In the genomic region with DNA sequence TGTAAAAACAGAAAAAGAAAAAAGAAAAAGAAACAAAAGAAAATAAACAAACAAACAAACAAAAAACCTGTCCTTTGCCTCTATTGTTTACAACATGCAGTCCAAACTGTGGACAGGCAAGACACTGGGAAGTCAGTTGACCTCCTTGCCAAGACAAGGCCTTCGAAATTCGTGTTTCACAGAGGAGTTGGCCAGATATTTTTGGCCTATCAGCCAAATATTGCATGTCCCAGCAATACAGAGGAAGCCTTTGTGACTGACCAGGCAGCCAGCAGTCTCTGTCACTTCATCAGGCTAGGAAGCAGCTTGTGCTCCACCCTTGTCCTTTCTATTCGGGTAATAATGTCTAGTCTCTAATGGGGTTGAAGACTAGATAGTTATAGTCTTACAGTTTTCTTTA, we compare ENCODE assay signal across 20 mouse cellular contexts.
DNase-seq lines count a peak whose midpoint lies in the region.
"Had no signal": no experiment of that assay in that cellular context is flagged by ENCODE, and none has a peak within 500 bp of the region (broad histone marks: within the 10 kb centered on the region; RNA-seq: fewer than 3 reads in every experiment).

No protein-coding gene starts in this region.

- H3K27ac ChIP-seq in heart, embryonic 10.5 days, result no peak overlapping the region
- H3K27ac ChIP-seq: embryonic facial prominence, embryonic 10.5 days; forebrain, embryonic 13.5 days; heart, embryonic 15.5 days; hindbrain, embryonic 12.5 days; hindbrain, postnatal 0 days had no signal

- no peaks in the 10 kb centered on the region for H3K36me3 ChIP-seq in heart, embryonic 10.5 days
- H3K36me3 ChIP-seq: embryonic facial prominence, embryonic 10.5 days; G1E; heart, embryonic 15.5 days; hindbrain, embryonic 12.5 days had no signal

- peak; percentile 1 for DNase-seq in adrenal gland, postnatal 10 days
- no peak for DNase-seq in adrenal gland, postnatal 36 days
- DNase-seq in heart, postnatal 10 days, result peak; percentile 5 to 8
- DNase-seq in heart, embryonic 10.5 days (ENCODE audit: low spot score), result no peak
- DNase-seq in Muller cell, postnatal 12 days (ENCODE audit: inconsistent ontology term), result peak; percentile 9
- peak; percentile 3 for DNase-seq in lung, postnatal 25 days (ENCODE audit: low spot score)
- DNase-seq in left cerebral cortex, postnatal 36 days (ENCODE audit: low spot score in 2 of 2), result no peak
- no peak for DNase-seq in frontal cortex, postnatal 10 days (ENCODE audit: low spot score in 2 of 2)
- DNase-seq: adrenal gland, postnatal 25 days; B cell, adult 2 months; cerebellum, adult 8-10 months; forebrain, postnatal 0 days; heart, adult 18-20 months; heart, postnatal 36 days had no signal

- H3K4me3 ChIP-seq in heart, embryonic 10.5 days, result no peak overlapping the region
- H3K4me3 ChIP-seq: embryonic facial prominence, embryonic 10.5 days; forebrain, embryonic 13.5 days; heart, embryonic 15.5 days; hindbrain, embryonic 12.5 days had no signal

- H3K4me1 ChIP-seq in heart, embryonic 10.5 days, result no peaks in the 10 kb centered on the region
- H3K4me1 ChIP-seq: embryonic facial prominence, embryonic 10.5 days; forebrain, embryonic 13.5 days; heart, embryonic 15.5 days; hindbrain, embryonic 12.5 days had no signal

- no peaks in the 10 kb centered on the region for H3K9me3 ChIP-seq in heart, embryonic 10.5 days
- H3K9me3 ChIP-seq: embryonic facial prominence, embryonic 10.5 days; forebrain, embryonic 13.5 days; G1E; heart, embryonic 15.5 days; hindbrain, embryonic 12.5 days had no signal

- WGBS in heart, embryonic 10.5 days, result 73% methylated on average over 3 of the region's 3 CpGs

- H3K27me3 ChIP-seq in heart, embryonic 10.5 days (ENCODE audit: insufficient read depth, poor library complexity, severe bottlenecking), result no peaks in the 10 kb centered on the region
- H3K27me3 ChIP-seq: forebrain, embryonic 13.5 days; heart, embryonic 15.5 days; hindbrain, embryonic 12.5 days had no signal

- intact Hi-C loops in heart, postnatal 10 days (cut with DNase I), result no loop called here
- intact Hi-C loops in left cerebral cortex, postnatal 36 days (cut with DNase I), result no loop called here

Comparison
In these comparisons a context has a peak if more than half of its experiments do, and no peak if none do; other contexts are left out.
1. DNase-seq: peak in adrenal gland, postnatal 10 days (single experiment), heart, postnatal 10 days (2 of 2), Muller cell, postnatal 12 days (single experiment) and lung, postnatal 25 days (single experiment); none in adrenal gland, postnatal 36 days (0 of 2), heart, embryonic 10.5 days (single experiment), left cerebral cortex, postnatal 36 days (0 of 2) and frontal cortex, postnatal 10 days (0 of 2).